Mouse (Mus musculus): ENCODE results near the gene Usp48. TPM values are rescaled to one million over a fixed set of nuclear protein-coding genes. Genes with fewer than 3 reads are reported as not detected.

Gene Usp48
- polyA plus RNA-seq, 1 experiment = 14.6 TPM

DNA sequence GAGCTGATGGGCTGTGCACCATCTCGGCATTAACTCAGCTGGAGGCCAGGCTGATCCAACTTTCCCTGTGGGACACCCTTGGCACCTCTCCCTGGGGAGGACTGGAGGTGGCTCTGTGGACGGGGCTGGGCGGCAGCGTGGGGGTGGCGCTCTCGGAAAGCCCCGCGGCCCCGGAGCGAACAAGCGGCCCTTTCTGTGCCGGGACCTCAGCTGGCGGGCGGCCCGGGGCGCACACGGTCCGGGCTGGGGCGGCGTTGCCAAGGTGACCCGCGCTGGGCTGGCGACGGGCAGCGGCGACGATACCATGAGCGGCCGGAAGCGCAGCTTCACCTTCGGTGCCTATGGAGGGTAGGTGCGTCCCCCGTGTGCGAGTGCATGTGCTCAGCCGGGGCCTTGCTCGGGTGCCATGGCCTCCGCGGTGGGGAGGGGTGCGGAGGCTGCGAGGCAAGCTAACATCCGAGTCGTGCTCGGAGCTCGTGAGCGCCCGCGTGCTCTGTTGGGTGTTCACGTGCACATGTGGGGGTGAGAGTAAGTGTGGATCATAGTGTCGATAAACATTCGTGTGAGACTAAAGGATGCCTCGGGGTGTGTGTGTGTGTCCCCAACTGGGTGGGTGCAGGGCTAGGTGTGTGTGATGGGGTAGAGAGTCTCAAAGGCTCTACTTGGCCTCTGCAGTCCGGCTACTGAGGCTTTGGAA, 88.0 kb downstream of the Usp48 start:
- TF ChIP-seq CTCF (IDR thresholded peaks at IDR 0.05; ENCODE audit: control insufficient read depth, insufficient read depth, insufficient read length) (no peak), MYOG (IDR thresholded peaks at IDR 0.05; ENCODE audit: control insufficient read depth, extremely low read depth, insufficient read length) (no peak)
- no peak overlapping the region for H3ac ChIP-seq (ENCODE audit: control insufficient read depth, insufficient read length, low read depth)
- H3K27me3 ChIP-seq (ENCODE audit: control insufficient read depth, insufficient read depth, insufficient read length) = peaks cover 68% of the 10 kb centered on the region
- H3K36me3 ChIP-seq (ENCODE audit: control insufficient read depth, insufficient read depth) = no peaks in the 10 kb centered on the region
- H3K4me3 ChIP-seq (ENCODE audit: insufficient read depth, poor library complexity, severe bottlenecking) = no peak overlapping the region
- H3K79me2 ChIP-seq (ENCODE audit: control insufficient read depth, insufficient read depth) = no peaks in the 10 kb centered on the region
- no peaks in the 10 kb centered on the region for H3K79me3 ChIP-seq (ENCODE audit: low read depth)

DNA sequence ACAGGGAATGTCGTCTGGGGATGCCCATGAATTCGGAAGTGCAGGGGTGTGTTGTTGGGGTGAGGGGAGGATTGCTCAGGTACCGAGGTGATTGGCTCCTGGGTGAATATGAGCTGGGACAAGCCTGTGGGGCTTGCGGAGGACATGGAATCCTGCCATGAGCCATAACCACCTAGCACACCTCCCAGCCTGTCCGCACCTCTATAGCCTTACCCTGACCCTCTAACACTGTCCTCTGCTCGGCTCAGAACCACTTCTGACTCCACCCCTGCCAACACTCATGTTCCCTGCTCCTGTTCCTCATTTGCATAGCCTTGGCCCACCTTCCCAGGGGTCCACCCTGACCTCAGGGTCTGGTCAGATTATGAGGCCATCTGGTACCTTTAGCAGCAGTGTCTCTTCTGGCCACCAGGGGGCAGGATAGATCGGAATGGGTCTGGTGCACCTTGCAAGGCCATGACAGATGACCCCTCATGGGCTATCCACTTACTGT, 89.5 kb downstream of the Usp48 start:
- no peaks in the 10 kb centered on the region for H3K79me2 ChIP-seq (ENCODE audit: control insufficient read depth, insufficient read depth)
- no peak overlapping the region for H3ac ChIP-seq (ENCODE audit: control insufficient read depth, insufficient read length, low read depth)
- H3K4me3 ChIP-seq (ENCODE audit: insufficient read depth, poor library complexity, severe bottlenecking) = no peak overlapping the region
- H3K36me3 ChIP-seq (ENCODE audit: control insufficient read depth, insufficient read depth) = no peaks in the 10 kb centered on the region
- peak; percentile 51 for TF ChIP-seq CTCF (IDR thresholded peaks at IDR 0.05; ENCODE audit: control insufficient read depth, insufficient read depth, insufficient read length)
- no peak for TF ChIP-seq FOSL1 (IDR thresholded peaks at IDR 0.05; ENCODE audit: insufficient read depth, low read length, poor library complexity, severe bottlenecking)
- no peaks in the 10 kb centered on the region for H3K79me3 ChIP-seq (ENCODE audit: low read depth)
- H3K27me3 ChIP-seq (ENCODE audit: control insufficient read depth, insufficient read depth, insufficient read length) = peaks cover 76% of the 10 kb centered on the region

DNA sequence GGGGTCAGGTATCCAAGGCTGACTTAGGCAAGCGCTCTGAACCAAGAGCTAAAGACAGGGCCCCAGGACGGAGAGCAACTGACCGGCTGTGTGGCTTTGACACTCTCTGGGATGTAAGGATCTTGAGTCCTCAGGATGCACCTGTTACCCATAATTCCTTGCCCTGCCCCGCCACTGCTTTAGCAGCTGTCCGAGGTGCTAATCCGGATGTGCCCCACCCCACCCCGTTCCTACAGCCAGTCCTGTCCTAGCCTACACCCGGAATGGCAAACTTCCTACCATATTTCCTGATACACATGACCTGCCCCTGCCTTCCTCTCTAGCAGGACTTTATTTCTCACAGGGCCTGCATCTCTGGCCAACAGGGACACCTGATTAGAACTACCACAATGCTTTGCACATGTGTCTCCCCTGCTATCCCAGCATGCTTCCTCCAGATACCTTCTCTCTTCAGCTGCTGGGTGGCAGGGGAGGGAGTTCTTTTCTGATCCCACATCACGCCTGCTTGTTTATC, 91.3 kb downstream of the Usp48 start:
- Histone ChIP-seq H3K27me3 (ENCODE audit: control insufficient read depth, insufficient read depth, insufficient read length) (peaks cover 79% of the 10 kb centered on the region), H3K4me3 (ENCODE audit: insufficient read depth, poor library complexity, severe bottlenecking) (no peak overlapping the region), H3K36me3 (ENCODE audit: control insufficient read depth, insufficient read depth) (no peaks in the 10 kb centered on the region), H3K79me2 (ENCODE audit: control insufficient read depth, insufficient read depth) (no peaks in the 10 kb centered on the region), H3K79me3 (ENCODE audit: low read depth) (no peaks in the 10 kb centered on the region), H3ac (ENCODE audit: control insufficient read depth, insufficient read length, low read depth) (no peak overlapping the region)
- TF ChIP-seq FOSL1 (IDR thresholded peaks at IDR 0.05; ENCODE audit: insufficient read depth, low read length, poor library complexity, severe bottlenecking) = no peak
- no peak for TF ChIP-seq MAX (IDR thresholded peaks at IDR 0.05)
- no peak for TF ChIP-seq MYOD1 (IDR thresholded peaks at IDR 0.05; ENCODE audit: control insufficient read depth, insufficient read length, low read depth)
- no peak for TF ChIP-seq USF1 (IDR thresholded peaks at IDR 0.05; ENCODE audit: low read depth)
- TF ChIP-seq CTCF (IDR thresholded peaks at IDR 0.05; ENCODE audit: control insufficient read depth, insufficient read depth, insufficient read length) = no peak
- no peak for TF ChIP-seq CEBPB (IDR thresholded peaks at IDR 0.05; ENCODE audit: low read depth)
- TF ChIP-seq MYOG (IDR thresholded peaks at IDR 0.05; ENCODE audit: control insufficient read depth, extremely low read depth, insufficient read length) = no peak

DNA sequence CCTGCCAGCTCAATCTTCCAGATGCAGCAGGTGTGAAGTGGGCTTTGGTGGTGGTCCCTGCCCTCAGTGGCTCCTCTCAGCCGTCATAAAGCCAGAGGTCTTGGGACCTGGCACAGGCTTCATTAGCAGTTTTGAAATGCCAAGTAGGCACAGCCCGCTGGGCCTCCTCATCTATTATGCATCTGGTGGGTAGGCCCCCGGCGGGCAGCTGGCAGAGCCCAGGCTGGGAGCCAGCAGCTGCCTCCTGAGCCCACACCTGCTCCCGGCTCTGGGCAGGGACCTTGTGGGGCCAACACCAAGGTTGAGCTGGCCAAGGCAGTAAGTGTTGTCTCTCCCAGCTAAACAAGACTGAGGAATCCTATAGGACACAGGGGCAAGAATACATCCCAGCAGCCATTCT, 92.7 kb downstream of the Usp48 start:
- H3K4me3 ChIP-seq (ENCODE audit: insufficient read depth, poor library complexity, severe bottlenecking) = no peak overlapping the region
- no peak overlapping the region for H3ac ChIP-seq (ENCODE audit: control insufficient read depth, insufficient read length, low read depth)
- H3K36me3 ChIP-seq (ENCODE audit: control insufficient read depth, insufficient read depth) = no peaks in the 10 kb centered on the region
- no peak for TF ChIP-seq FOSL1 (IDR thresholded peaks at IDR 0.05; ENCODE audit: insufficient read depth, low read length, poor library complexity, severe bottlenecking)
- no peak for TF ChIP-seq MYOD1 (IDR thresholded peaks at IDR 0.05; ENCODE audit: control insufficient read depth, insufficient read length, low read depth)
- TF ChIP-seq CTCF (IDR thresholded peaks at IDR 0.05; ENCODE audit: control insufficient read depth, insufficient read depth, insufficient read length) = no peak
- no peak for TF ChIP-seq USF1 (IDR thresholded peaks at IDR 0.05; ENCODE audit: low read depth)
- TF ChIP-seq CEBPB (IDR thresholded peaks at IDR 0.05; ENCODE audit: low read depth) = no peak
- TF ChIP-seq MAX (IDR thresholded peaks at IDR 0.05) = no peak
- TF ChIP-seq MYOG (IDR thresholded peaks at IDR 0.05; ENCODE audit: control insufficient read depth, extremely low read depth, insufficient read length) = no peak
- H3K79me3 ChIP-seq (ENCODE audit: low read depth) = no peaks in the 10 kb centered on the region
- H3K79me2 ChIP-seq (ENCODE audit: control insufficient read depth, insufficient read depth) = no peaks in the 10 kb centered on the region
- H3K27me3 ChIP-seq (ENCODE audit: control insufficient read depth, insufficient read depth, insufficient read length) = peaks cover 70% of the 10 kb centered on the region

DNA sequence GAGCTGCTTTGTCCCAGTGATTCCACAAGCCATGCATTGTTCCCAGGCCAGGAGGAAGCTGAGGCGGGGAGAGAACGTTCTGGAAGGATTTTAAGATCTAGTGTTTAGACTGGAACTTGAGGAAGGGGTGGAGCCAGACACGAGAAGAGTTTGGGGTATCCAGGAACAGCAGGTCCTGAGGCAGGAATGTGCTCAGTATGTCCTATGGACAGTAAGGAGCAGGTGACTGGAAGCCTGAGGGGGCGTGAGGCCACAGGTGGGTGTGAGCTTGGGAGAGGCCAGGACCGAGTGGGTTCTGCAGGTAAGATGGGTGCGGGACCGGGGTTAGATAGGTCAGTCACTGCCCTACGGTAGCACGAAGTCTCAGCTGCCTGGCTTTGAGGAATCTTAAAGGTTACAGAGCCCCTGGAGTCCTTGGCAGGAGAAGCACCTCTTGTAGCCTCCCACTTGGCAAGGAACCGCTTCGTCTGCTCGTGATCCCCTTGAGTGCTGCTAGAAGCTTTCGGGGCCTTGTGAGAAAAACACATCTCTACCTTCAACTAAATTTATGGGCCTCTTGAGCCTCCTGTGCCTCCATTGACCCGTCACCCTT, 93.8 kb downstream of the Usp48 start:
- Histone ChIP-seq H3K79me3 (ENCODE audit: low read depth) (no peaks in the 10 kb centered on the region), H3K4me3 (ENCODE audit: insufficient read depth, poor library complexity, severe bottlenecking) (no peak overlapping the region), H3K36me3 (ENCODE audit: control insufficient read depth, insufficient read depth) (no peaks in the 10 kb centered on the region), H3K79me2 (ENCODE audit: control insufficient read depth, insufficient read depth) (no peaks in the 10 kb centered on the region), H3K27me3 (ENCODE audit: control insufficient read depth, insufficient read depth, insufficient read length) (peaks cover 68% of the 10 kb centered on the region), H3ac (ENCODE audit: control insufficient read depth, insufficient read length, low read depth) (no peak overlapping the region)
- no peak for TF ChIP-seq MAX (IDR thresholded peaks at IDR 0.05)
- TF ChIP-seq USF1 (IDR thresholded peaks at IDR 0.05; ENCODE audit: low read depth) = no peak
- no peak for TF ChIP-seq FOSL1 (IDR thresholded peaks at IDR 0.05; ENCODE audit: insufficient read depth, low read length, poor library complexity, severe bottlenecking)
- no peak for TF ChIP-seq CEBPB (IDR thresholded peaks at IDR 0.05; ENCODE audit: low read depth)
- no peak for TF ChIP-seq MYOG (IDR thresholded peaks at IDR 0.05; ENCODE audit: control insufficient read depth, extremely low read depth, insufficient read length)
- TF ChIP-seq CTCF (IDR thresholded peaks at IDR 0.05; ENCODE audit: control insufficient read depth, insufficient read depth, insufficient read length) = no peak
